Mouse (Mus musculus): Measurements from ENCODE around the gene Cct2. TPM values are rescaled to one million over a fixed set of nuclear protein-coding genes. Genes with fewer than 3 reads are reported as not detected.
A peak's percentile ranks its signal among the peaks of the same experiment; 100 is the strongest.

The Cct2 gene
- polyA plus RNA-seq, 1 experiment from 2014 or later = 350 TPM

DNA sequence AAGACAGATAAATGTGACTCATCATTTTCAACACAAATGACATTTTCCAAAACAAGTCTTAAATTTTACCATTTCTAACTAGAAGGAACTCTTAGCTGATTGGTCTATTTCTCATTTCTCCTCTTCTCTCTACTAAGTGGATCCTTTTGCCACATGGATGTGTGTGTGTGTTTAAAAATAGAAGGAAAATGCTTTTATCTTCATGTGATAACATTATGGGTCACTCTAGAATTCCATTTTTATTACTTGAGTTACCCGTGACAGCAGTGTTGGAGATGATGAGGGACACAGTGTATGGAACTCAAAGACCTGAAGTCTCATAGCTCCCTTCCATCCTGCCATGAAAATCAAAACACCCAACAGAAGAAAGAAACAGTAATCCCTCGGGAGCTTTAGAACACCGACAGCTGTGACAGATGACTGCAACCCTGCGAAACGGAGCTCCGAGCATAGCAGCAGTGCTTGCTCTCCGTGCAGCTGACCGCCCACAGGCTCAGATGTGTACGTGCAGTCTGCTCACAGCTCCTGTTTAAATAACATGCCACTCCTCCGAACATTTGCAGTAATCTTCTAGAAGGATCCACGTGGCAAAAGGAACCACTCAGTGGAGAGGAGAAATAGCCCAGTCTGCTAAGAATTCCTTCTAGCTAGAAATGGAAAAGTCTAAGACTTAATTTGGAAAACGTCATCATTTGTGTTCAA lies 49.8 kb downstream of the Cct2 start:
- peaks cover 22% of the 10 kb centered on the region for H3K4me1 ChIP-seq
- WGBS = 47% methylated on average over 12 of the region's 12 CpGs
- H3K27me3 ChIP-seq (replicated peaks; ENCODE audit: low read depth, poor library complexity, severe bottlenecking) = no peaks in the 10 kb centered on the region
- H3K9me3 ChIP-seq = no peaks in the 10 kb centered on the region
- H3K27ac ChIP-seq (replicated peaks) = no peak overlapping the region
- peak; percentile 47 for DNase-seq (ENCODE audit: low spot score)
- H3K4me3 ChIP-seq = no peak overlapping the region
- H3K36me3 ChIP-seq (replicated peaks) = no peaks in the 10 kb centered on the region

DNA sequence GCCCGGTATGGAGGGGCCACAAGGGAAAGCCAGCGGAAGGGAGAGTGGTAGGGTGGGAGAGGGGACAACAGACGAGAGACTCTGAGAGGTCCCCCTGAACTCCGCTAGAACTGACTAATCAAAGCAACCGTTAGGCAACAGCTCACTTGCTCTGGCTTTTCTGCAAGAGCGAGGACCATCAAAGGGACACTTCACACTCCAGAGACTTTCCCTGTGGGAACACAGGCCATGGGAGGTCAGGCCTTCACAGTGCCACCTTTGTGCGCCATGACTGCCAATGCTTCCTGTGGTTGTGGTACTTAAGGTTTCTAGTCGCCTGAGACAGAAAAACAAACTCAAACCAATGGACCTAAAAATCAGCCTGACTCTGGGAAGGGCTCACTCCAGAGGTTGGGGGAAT lies 52.6 kb downstream of the Cct2 start:
- 39% methylated on average over 8 of the region's 8 CpGs for WGBS
- no peak overlapping the region for H3K27ac ChIP-seq (replicated peaks)
- DNase-seq (ENCODE audit: low spot score) = no peak
- no peaks in the 10 kb centered on the region for H3K36me3 ChIP-seq (replicated peaks)
- H3K9me3 ChIP-seq = no peaks in the 10 kb centered on the region
- no peak overlapping the region for H3K4me3 ChIP-seq
- H3K4me1 ChIP-seq = peaks cover 11% of the 10 kb centered on the region
- no peaks in the 10 kb centered on the region for H3K27me3 ChIP-seq (replicated peaks; ENCODE audit: low read depth, poor library complexity, severe bottlenecking)

DNA sequence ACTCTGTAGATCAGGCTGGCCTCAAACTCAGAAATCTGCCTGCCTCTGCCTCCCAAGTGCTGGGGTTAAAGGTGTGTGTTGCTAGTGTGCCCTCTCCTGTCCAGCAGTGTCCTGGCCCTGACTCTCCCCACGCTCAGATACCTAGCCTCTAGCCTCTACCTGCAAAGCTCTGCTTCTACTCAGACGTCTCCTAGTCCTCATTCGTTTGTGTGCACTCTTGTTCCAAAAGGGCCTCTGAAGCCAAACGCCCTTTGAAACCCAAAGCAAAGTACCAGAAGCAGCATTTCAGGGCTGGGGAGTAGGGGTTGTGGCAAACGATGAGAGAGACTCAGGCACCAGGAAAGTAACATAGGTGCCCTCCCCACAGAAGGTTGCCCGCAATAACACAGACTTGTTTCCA lies 53.9 kb downstream of the Cct2 start:
- Histone ChIP-seq H3K9me3 (no peaks in the 10 kb centered on the region), H3K4me1 (peaks cover 11% of the 10 kb centered on the region), H3K27ac (replicated peaks) (no peak overlapping the region), H3K36me3 (replicated peaks) (no peaks in the 10 kb centered on the region), H3K4me3 (no peak overlapping the region), H3K27me3 (replicated peaks; ENCODE audit: low read depth, poor library complexity, severe bottlenecking) (no peaks in the 10 kb centered on the region)
- WGBS = 83% methylated on average over 6 of the region's 6 CpGs
- no peak for DNase-seq (ENCODE audit: low spot score)

DNA sequence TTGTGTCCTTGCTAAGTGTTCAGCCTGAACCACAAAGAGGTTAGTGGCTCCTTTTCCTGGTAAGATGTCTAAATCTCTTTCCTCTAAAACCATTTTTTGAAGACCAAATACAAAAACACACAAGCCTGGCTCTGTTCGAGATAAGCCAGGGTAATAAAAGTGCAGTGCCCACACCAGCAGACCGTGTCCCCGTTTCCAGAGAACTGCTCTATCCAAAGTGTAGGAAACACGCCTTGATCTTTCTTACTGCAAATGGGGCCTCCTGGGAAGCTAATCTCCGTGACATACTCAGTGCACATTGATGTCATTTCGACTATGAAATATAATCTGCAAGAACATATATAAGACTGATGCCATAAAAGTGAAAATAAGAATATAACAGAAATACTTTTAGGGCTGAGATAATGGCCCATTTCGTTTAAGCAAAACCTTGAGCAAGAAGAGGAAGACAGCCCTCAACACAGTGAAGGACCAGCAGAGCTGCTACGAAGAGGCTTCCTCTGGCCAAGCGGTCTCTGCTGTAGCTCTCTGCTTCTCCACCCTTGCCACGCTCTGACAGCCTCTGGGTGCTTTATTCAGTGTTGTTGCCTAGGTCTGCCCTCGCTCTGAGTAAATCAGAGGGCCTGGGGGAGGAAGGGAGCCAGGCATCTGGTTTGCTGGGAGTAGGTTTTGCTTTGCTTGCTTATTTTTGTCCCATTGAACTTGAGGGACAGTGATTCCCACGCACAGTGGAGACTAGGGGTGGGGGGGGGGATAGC lies 57.7 kb downstream of the Cct2 start:
- H3K27me3 ChIP-seq (replicated peaks; ENCODE audit: low read depth, poor library complexity, severe bottlenecking) = no peaks in the 10 kb centered on the region
- WGBS = 76% methylated on average over 12 of the region's 12 CpGs
- no peak overlapping the region for H3K27ac ChIP-seq (replicated peaks)
- H3K9me3 ChIP-seq = no peaks in the 10 kb centered on the region
- no peak for DNase-seq (ENCODE audit: low spot score)
- no peak overlapping the region for H3K4me3 ChIP-seq
- peaks cover 1% of the 10 kb centered on the region for H3K4me1 ChIP-seq
- no peaks in the 10 kb centered on the region for H3K36me3 ChIP-seq (replicated peaks)

DNA sequence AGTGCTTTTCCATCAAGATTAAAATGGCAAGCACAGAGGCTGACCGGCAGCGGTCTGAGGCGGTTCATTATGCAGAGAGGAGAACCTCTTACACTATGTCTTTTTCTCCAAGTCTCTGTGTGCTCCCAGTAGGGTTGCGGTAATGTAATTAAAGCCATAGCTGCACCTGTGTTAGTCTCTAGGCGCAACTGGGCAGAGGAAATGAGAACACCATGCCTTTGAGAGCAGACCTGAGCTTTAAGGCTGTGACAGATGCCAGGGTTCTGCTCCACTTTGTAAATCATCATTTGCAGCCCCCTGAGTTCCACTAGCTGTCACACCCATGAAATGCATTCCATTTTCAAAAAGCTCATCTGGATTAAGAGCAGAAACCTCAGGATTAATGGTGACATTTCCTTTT lies 58.9 kb downstream of the Cct2 start:
- Histone ChIP-seq H3K9me3 (no peaks in the 10 kb centered on the region), H3K27ac (replicated peaks) (no peak overlapping the region), H3K27me3 (replicated peaks; ENCODE audit: low read depth, poor library complexity, severe bottlenecking) (no peaks in the 10 kb centered on the region), H3K4me1 (no peaks in the 10 kb centered on the region), H3K36me3 (replicated peaks) (no peaks in the 10 kb centered on the region), H3K4me3 (no peak overlapping the region)
- DNase-seq (ENCODE audit: low spot score) = no peak
- 80% methylated on average over 5 of the region's 5 CpGs for WGBS

Other genes with a start within 250 kb of the Cct2 start
- 0.05 and 0.16 TPM in 2 replicates for gene Myrfl, start 166.9 kb downstream of the Cct2 start, polyA plus RNA-seq (2016; fragmentation: Nextera tagmentation; extraction: Ambion mirVana)
- 36.5 and 37.3 TPM in 2 replicates for gene Rab3ip, start 113.0 kb downstream of the Cct2 start, polyA plus RNA-seq (2016; fragmentation: Nextera tagmentation; extraction: Ambion mirVana)
- not detected in 2 replicates for gene Gm10271, start 91.2 kb downstream of the Cct2 start, polyA plus RNA-seq (2016; fragmentation: Nextera tagmentation; extraction: Ambion mirVana)
- 0.09 and 0.33 TPM in 2 replicates for gene Best3, start 77.5 kb downstream of the Cct2 start, polyA plus RNA-seq (2016; fragmentation: Nextera tagmentation; extraction: Ambion mirVana)
- gene Lrrc10, start 18.5 kb downstream of the Cct2 start, polyA plus RNA-seq (2016; fragmentation: Nextera tagmentation; extraction: Ambion mirVana) = 0.14 TPM in 1 of 2 replicates, not detected in the other
- 20.4 and 21.6 TPM in 2 replicates for gene Frs2, start 84.7 kb upstream of the Cct2 start, polyA plus RNA-seq (2016; fragmentation: Nextera tagmentation; extraction: Ambion mirVana)
- 107 and 110 TPM in 2 replicates for gene Yeats4, start 160.7 kb upstream of the Cct2 start, polyA plus RNA-seq (2016; fragmentation: Nextera tagmentation; extraction: Ambion mirVana)
- not detected in 2 replicates for gene 9530003J23Rik, start 174.9 kb upstream of the Cct2 start, polyA plus RNA-seq (2016; fragmentation: Nextera tagmentation; extraction: Ambion mirVana)
- 7.2 and 11.9 TPM in 2 replicates for gene Lyz2, start 218.5 kb upstream of the Cct2 start, polyA plus RNA-seq (2016; fragmentation: Nextera tagmentation; extraction: Ambion mirVana)
- gene Lyz1, start 229.1 kb upstream of the Cct2 start, polyA plus RNA-seq (2016; fragmentation: Nextera tagmentation; extraction: Ambion mirVana) = not detected in 2 replicates